Mouse (Mus musculus) Muller cell, postnatal 12 days (primary cell): Measurements from ENCODE around the gene Simc1.
A peak's percentile ranks its signal among the peaks of the same experiment; 100 is the strongest.
"Not testable (repeated sequence)": the region's sequence is repeated elsewhere in the genome, so short reads cannot be mapped to it uniquely, and the experiment has no call there.

Source experiments
- DNase-seq: peaks from one replicate; pipeline ENCODE4 v3.0.0-alpha.2; 2015; ENCODE audit errors: inconsistent ontology term

Gene Simc1

GRCm38 (mm10) chr13:54503604-54504521, at the start of gene Simc1:
Gene Simc1, plus strand, starts transcription at chr13:54503779.
- peak; percentile 77 for DNase-seq

- DNase-seq: peak; percentile 17
These were observed 46.5 kb upstream of the Simc1 start for GRCm38 (mm10) chr13:54457062-54457461.

- no peak for DNase-seq
These were observed 44.3 kb upstream of the Simc1 start for GRCm38 (mm10) chr13:54459282-54459681.

- peak; percentile 84 for DNase-seq
These were observed 35.2 kb upstream of the Simc1 start, which contains the start of gene Thoc3 for GRCm38 (mm10) chr13:54468098-54469011. Gene Thoc3, minus strand, starts transcription at chr13:54468849.

GRCm38 (mm10) chr13:54469012-54469354, 34.6 kb upstream of the Simc1 start:
- DNase-seq: no peak

GRCm38 (mm10) chr13:54471967-54472366, 31.6 kb upstream of the Simc1 start:
- DNase-seq: no peak

GRCm38 (mm10) chr13:54474996-54475395, 28.6 kb upstream of the Simc1 start:
- DNase-seq: no peak

- no peak for DNase-seq
These were observed 27.9 kb upstream of the Simc1 start for GRCm38 (mm10) chr13:54475702-54476101.

- DNase-seq: peak; percentile 9
These were observed 24.3 kb upstream of the Simc1 start for GRCm38 (mm10) chr13:54479286-54479685.

- DNase-seq: no peak
These were observed 22.1 kb upstream of the Simc1 start for GRCm38 (mm10) chr13:54481498-54481897.

GRCm38 (mm10) chr13:54490411-54490810, 13.2 kb upstream of the Simc1 start:
- DNase-seq: no peak

GRCm38 (mm10) chr13:54491381-54491780, 12.2 kb upstream of the Simc1 start:
- DNase-seq: no peak

- not testable (repeated sequence) for DNase-seq
These were observed 4.0 kb upstream of the Simc1 start for GRCm38 (mm10) chr13:54499551-54499950.

- peak; percentile 8 for DNase-seq
These were observed 2.2 kb upstream of the Simc1 start for GRCm38 (mm10) chr13:54501352-54501751.

GRCm38 (mm10) chr13:54501957-54502690, 1.5 kb upstream of the Simc1 start:
- no peak for DNase-seq

- DNase-seq: no peak
These were observed 338 bp upstream of the Simc1 start for GRCm38 (mm10) chr13:54503278-54503603.

GRCm38 (mm10) chr13:54504611-54505260, 1.2 kb downstream of the Simc1 start:
- no peak for DNase-seq

- no peak for DNase-seq
These were observed 2.3 kb downstream of the Simc1 start for GRCm38 (mm10) chr13:54505920-54506319.

- no peak for DNase-seq
These were observed 16.6 kb downstream of the Simc1 start for GRCm38 (mm10) chr13:54520221-54520620.

GRCm38 (mm10) chr13:54521181-54521580, 17.6 kb downstream of the Simc1 start:
- DNase-seq: no peak

GRCm38 (mm10) chr13:54527140-54527539, 23.6 kb downstream of the Simc1 start:
- no peak for DNase-seq
